Mouse (Mus musculus): ENCODE results near the gene Cpn2. TPM values are rescaled to one million over a fixed set of nuclear protein-coding genes. Genes with fewer than 3 reads are reported as not detected.

Gene Cpn2
- polyA plus RNA-seq, 1 experiment from 2014 or later: not detected

DNA sequence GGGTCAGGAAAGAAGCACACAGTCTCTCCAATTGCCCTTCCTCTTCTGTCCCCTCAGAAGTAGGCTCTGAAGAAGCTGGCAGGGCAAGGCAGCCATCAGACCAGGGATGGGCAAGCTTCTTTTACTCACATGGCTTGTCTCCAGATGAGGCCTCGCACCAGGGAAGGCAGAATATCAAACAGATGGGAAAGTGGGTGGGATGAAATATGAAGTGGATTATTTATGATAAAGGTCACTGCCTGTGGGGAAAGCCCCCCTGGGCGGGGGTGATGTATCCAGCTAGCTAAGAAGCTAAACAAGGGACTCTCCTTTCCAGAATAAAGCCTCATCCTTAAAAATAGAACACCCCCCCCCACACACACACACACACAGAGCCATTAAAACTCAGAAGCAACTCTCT is 31.7 kb downstream of the Cpn2 start:
- Histone ChIP-seq H3K4me2 (peak overlapping the region; percentile 87), H3K9ac (peak overlapping the region; percentile 33; the same call in 1 of the 2 replicates), H3K27ac (no peak overlapping the region), H3K27me3 (peaks cover 54% of the 10 kb centered on the region), H3K4me3 (peak overlapping the region; percentile 51; the same call in 1 of the 2 replicates), H3K9me3 (replicated peaks) (no peaks in the 10 kb centered on the region), H3K4me1 (replicated peaks) (peaks cover 13% of the 10 kb centered on the region), H3K36me3 (no peaks in the 10 kb centered on the region)
- 40% methylated on average over 2 of the region's 2 CpGs for WGBS
- ATAC-seq (replicated peaks; ENCODE audit: insufficient number of reproducible peaks, insufficient read depth, low FRiP score, low read depth): 0 out of 2 replicates have a peak, but pooled peaks have one; percentile 1

DNA sequence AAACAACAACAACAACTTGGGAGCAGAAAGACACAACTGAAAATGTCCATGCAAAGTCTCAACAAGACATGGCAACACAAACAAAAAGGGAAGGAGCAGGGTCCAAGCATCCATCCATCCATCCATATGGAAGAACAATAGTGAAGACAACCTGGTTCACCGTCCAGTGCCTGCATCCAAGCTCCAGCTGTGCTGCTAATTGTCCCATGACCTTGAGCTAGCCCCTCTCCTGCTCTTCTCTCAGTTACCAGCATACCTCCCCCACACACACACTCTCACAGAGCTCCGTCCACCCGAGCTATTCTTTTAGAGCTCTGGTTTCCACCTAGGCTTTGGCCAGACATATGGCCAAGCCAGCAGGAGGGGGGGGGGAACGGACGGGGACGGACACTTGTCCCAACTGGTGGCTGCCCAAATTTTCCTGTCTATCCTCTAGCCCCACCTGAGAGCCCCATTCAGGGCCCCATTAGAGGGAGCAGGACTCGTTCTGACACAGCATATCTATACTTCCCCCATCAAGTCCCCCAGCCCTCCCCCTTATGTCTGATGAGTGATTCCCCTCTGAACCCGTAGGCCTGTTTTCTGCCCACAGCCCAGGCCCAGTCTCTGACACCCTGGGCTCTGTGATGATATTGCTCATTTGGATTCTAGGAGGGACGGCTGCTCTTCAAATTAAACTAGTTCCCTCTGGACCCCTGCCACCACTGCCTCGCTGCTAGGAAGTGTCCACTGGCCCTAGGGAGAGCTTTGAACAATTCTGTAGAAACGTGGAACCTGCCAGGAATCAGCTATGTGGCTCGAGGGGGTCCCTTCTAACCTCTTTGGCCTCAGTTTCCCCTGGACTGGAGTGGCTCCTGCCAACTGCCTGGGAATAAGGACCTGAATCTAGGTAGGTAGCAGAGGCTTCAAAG is 32.4 kb downstream of the Cpn2 start:
- Histone ChIP-seq H3K4me2 (no peak overlapping the region; the same call in 1 of the 2 replicates), H3K36me3 (no peaks in the 10 kb centered on the region), H3K4me3 (no peak overlapping the region), H3K9ac (no peak overlapping the region), H3K27ac (no peak overlapping the region), H3K27me3 (peaks cover 51% of the 10 kb centered on the region), H3K4me1 (replicated peaks) (peaks cover 13% of the 10 kb centered on the region), H3K9me3 (replicated peaks) (no peaks in the 10 kb centered on the region)
- WGBS: 54% methylated on average over 12 of the region's 12 CpGs
- ATAC-seq (replicated peaks; ENCODE audit: insufficient number of reproducible peaks, insufficient read depth, low FRiP score, low read depth): no peak

DNA sequence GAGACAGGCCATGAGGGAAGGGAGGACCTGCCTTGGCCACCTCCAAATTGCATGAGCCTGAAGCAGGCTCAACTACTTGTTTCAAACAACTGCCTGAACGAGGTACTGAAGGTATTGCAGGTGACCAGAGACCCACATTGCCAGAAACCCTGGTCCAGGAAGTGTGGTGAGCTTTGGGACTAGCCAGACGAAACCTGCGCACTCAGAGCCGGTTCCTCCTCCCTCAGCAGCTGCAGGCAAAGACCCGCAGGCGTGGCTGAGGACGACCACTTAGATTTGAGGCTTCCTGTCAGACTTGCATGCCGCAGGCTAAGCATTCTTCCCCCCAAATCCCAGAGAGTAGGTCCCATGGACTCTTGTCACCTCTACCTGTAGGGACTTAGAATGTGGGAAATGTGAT is 33.2 kb downstream of the Cpn2 start:
- ATAC-seq (replicated peaks; ENCODE audit: insufficient number of reproducible peaks, insufficient read depth, low FRiP score, low read depth): no peak
- H3K27me3 ChIP-seq: peaks cover 51% of the 10 kb centered on the region
- H3K27ac ChIP-seq: no peak overlapping the region
- no peak overlapping the region for H3K4me3 ChIP-seq
- no peak overlapping the region for H3K4me2 ChIP-seq
- WGBS: 52% methylated on average over 8 of the region's 8 CpGs
- H3K9me3 ChIP-seq (replicated peaks): no peaks in the 10 kb centered on the region
- no peak overlapping the region for H3K9ac ChIP-seq
- peaks cover 13% of the 10 kb centered on the region for H3K4me1 ChIP-seq (replicated peaks)
- no peaks in the 10 kb centered on the region for H3K36me3 ChIP-seq

DNA sequence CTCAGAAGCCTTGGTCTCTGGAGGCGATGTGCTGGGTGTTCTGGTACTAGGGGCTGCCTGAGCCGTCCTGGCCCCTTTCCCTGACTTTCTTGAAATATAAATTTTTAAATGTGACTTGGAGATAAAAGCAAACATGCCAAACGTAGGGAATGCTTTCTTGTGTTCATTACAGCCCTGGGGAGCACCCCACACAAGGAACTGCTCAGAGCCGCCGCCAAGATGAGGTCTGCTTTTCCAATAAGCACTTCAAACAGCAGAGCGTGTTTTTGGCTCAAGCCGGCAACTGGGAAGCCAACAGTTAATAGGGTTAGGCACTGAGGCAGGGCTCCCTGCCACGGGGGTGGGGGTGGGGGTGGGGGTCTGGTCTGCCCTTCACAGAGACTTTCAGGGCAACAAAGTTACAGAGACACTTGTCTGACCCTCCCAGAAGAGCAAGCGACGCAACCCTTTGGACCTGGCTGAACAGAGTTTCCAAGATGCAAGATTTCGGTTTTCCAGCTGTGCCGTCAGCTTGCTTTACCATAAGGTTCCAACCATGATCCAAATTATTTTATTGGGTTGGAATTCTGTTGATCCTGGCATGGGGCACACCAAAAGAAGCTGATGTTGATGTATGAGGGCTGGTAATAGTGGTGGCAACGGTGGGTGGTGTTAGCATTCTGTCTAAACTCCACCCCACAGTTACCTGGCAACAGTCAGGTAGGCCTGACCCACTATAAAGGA is 35.3 kb downstream of the Cpn2 start:
- Histone ChIP-seq H3K9me3 (replicated peaks) (no peaks in the 10 kb centered on the region), H3K36me3 (no peaks in the 10 kb centered on the region), H3K4me2 (no peak overlapping the region), H3K4me1 (replicated peaks) (peaks cover 13% of the 10 kb centered on the region), H3K27ac (peak overlapping the region; percentile 29; the same call in 1 of the 2 replicates), H3K4me3 (no peak overlapping the region), H3K9ac (no peak overlapping the region), H3K27me3 (peaks cover 40% of the 10 kb centered on the region)
- WGBS: 39% methylated on average over 13 of the region's 13 CpGs
- ATAC-seq (replicated peaks; ENCODE audit: insufficient number of reproducible peaks, insufficient read depth, low FRiP score, low read depth): no peak

DNA sequence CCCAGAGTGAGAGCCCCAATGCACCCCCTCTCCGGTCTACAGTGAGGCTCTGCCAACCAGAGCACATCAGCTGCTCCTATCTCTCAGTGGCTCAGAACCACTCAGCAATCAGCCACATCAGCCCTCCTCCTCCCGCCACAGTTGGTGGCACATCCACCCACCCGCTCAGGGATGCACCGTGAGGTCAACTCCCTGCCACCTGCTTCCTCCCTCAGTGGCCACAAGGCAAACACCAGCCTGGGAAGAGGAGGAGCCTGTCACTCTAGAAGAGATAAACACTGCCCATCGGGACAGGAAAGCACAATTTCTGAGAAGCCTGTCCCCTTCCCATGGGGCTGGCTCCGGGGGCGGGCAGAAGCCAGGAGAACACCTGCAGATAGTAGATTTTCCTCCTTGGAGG is 39.9 kb downstream of the Cpn2 start:
- H3K4me1 ChIP-seq (replicated peaks): no peaks in the 10 kb centered on the region
- no peak; the same call in 1 of the 2 replicates for ATAC-seq (replicated peaks; ENCODE audit: insufficient number of reproducible peaks, insufficient read depth, low FRiP score, low read depth)

DNA sequence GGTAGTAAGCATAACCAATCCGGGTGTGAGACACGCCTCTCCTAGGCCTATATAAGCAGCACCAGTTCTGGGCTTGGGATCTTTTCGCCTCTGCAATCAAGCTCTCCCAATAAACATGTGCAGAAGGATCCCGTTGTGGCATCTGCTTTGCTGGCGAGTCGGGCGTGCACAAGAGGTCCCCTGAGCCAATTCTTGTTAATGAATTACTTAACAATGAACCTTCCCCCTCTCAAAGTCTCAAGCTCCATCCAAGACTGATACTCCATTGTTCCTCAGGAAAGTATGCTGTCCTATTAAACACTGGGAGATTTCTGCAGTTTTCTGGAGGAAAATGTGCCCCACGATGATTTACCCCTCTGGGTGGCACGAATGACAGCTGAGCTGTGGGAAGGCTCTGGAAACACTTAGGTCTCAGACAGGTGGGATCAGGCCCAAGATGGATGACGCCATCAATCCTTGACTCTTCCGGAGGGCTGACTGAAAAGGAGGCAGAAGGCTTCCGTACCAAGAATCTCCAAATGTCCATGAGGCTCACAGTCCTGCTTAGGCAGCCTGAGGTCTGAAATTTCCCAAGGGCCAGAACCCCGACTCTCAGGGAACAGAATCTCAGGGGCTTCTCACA is 46.0 kb downstream of the Cpn2 start:
- no peak for ATAC-seq (replicated peaks; ENCODE audit: insufficient number of reproducible peaks, insufficient read depth, low FRiP score, low read depth)
- peaks cover 16% of the 10 kb centered on the region; the same call in 1 of the 2 replicates for H3K27me3 ChIP-seq
- no peak overlapping the region for H3K27ac ChIP-seq
- H3K4me1 ChIP-seq (replicated peaks): no peaks in the 10 kb centered on the region
- no peaks in the 10 kb centered on the region for H3K36me3 ChIP-seq
- H3K4me2 ChIP-seq: no peak overlapping the region
- 81% methylated on average over 13 of the region's 13 CpGs for WGBS
- H3K4me3 ChIP-seq: no peak overlapping the region
- no peak overlapping the region for H3K9ac ChIP-seq
- no peaks in the 10 kb centered on the region for H3K9me3 ChIP-seq (replicated peaks)

More for the DNA sequence above, 39.9 kb downstream of the Cpn2 start:
- H3K4me3 ChIP-seq: no peak overlapping the region
- no peak overlapping the region for H3K27ac ChIP-seq
- WGBS: 35% methylated on average over 7 of the region's 7 CpGs
- no peaks in the 10 kb centered on the region for H3K9me3 ChIP-seq (replicated peaks)
- H3K9ac ChIP-seq: no peak overlapping the region
- H3K36me3 ChIP-seq: no peaks in the 10 kb centered on the region
- no peak overlapping the region for H3K4me2 ChIP-seq
- peaks cover 20% of the 10 kb centered on the region for H3K27me3 ChIP-seq

DNA sequence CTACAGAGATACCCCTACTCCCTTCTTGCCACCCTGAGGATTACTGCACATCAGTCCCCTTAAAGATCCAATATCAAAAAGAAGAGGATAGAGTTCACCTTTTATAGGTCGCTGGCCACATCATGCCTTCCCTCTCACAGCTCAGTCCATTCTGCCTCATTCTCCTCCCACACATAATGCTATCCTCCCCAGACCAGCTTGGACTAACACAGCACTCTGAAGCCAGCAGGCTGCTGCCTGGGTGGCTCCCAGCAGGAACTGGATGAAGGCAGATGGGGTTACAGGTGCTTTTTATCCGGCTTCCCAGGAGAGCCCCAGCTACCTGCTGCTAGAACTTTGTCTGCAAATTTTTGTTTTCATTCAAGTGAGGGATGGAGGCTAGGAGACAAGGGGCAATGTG is 51.5 kb downstream of the Cpn2 start:
- H3K27ac ChIP-seq: no peak overlapping the region
- no peak overlapping the region for H3K4me2 ChIP-seq
- H3K36me3 ChIP-seq: no peaks in the 10 kb centered on the region
- H3K9ac ChIP-seq: no peak overlapping the region
- peaks cover 21% of the 10 kb centered on the region for H3K27me3 ChIP-seq
- H3K4me1 ChIP-seq (replicated peaks): no peaks in the 10 kb centered on the region
- WGBS: 20% methylated on average over 2 of the region's 2 CpGs
- no peaks in the 10 kb centered on the region for H3K9me3 ChIP-seq (replicated peaks)
- H3K4me3 ChIP-seq: no peak overlapping the region
- ATAC-seq (replicated peaks; ENCODE audit: insufficient number of reproducible peaks, insufficient read depth, low FRiP score, low read depth): no peak

DNA sequence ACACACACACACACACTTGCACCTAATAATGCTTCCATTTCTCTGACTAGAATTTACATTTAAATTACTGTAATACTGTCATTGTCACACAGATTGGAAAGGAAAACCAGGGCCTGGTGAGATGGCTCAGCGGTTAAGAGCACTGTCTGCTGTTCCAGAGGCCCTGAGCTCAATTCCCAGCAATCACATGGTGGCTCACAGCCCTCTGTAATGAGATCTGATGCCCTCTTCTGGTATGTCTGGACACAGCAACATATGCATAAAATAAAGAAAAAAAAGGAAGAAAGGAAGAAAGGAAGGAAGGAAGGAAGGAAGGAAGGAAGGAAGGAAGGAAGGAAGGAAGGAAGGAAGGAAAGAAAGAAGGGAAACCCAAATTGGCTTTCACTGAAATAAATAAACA is 53.7 kb downstream of the Cpn2 start:
- no peak overlapping the region for H3K9ac ChIP-seq
- no peak overlapping the region for H3K4me2 ChIP-seq
- no peaks in the 10 kb centered on the region for H3K36me3 ChIP-seq
- WGBS: 83% methylated on average over 1 of the region's 1 CpGs
- H3K9me3 ChIP-seq (replicated peaks): 0 out of 2 replicates have a peak, but pooled peaks cover 3% of the 10 kb centered on the region
- H3K4me1 ChIP-seq (replicated peaks): no peaks in the 10 kb centered on the region
- no peak overlapping the region for H3K27ac ChIP-seq
- H3K27me3 ChIP-seq: peaks cover 21% of the 10 kb centered on the region
- no peak for ATAC-seq (replicated peaks; ENCODE audit: insufficient number of reproducible peaks, insufficient read depth, low FRiP score, low read depth)
- H3K4me3 ChIP-seq: no peak overlapping the region

DNA sequence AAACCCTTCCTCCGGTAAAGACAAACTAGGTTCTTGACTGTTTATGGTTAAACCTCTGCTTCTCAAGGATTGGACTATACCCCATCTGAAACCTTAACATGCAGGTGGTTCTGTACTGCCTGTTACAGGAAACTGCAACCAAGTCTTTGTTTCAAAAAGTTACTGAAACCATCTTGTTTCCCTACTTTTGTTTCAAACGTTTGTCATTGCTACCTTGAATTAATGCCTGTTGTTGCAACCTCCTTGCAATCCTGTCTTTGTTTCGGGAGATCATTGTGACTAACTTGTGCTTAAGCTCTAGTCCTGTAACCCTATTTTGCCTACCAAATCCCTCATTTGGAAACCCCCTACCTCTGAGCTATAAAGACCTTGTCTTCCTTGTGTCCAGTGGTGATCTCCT is 55.3 kb downstream of the Cpn2 start:
- H3K27me3 ChIP-seq: peaks cover 9% of the 10 kb centered on the region
- no peak overlapping the region for H3K4me2 ChIP-seq
- no peak overlapping the region for H3K4me3 ChIP-seq
- no peaks in the 10 kb centered on the region for H3K36me3 ChIP-seq
- H3K4me1 ChIP-seq (replicated peaks): no peaks in the 10 kb centered on the region
- H3K27ac ChIP-seq: no peak overlapping the region
- no peak overlapping the region for H3K9ac ChIP-seq
- 76% methylated on average over 3 of the region's 3 CpGs for WGBS
- no peak for ATAC-seq (replicated peaks; ENCODE audit: insufficient number of reproducible peaks, insufficient read depth, low FRiP score, low read depth)
- 0 out of 2 replicates have a peak, but pooled peaks cover 3% of the 10 kb centered on the region for H3K9me3 ChIP-seq (replicated peaks)

DNA sequence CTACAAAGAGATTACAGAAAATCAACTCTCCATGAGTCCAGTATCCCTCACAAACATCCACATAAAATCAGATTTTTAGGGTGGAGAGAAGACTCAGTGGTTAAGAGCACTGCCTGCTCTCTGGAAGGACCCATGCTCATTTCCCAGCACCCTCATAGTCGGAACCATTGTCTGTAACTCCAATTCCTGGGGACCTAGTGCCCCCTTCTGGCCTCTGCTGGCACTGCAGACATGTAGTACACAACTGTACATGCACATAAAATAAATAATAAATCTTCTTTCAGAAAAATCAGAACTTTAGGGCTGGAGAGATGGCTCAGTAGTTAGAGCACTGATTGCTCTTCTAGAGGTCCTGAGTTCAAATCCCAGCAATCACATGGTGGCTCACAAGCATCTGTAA is 58.0 kb downstream of the Cpn2 start:
- no peak overlapping the region for H3K4me3 ChIP-seq
- peaks cover 4% of the 10 kb centered on the region; the same call in 1 of the 2 replicates for H3K27me3 ChIP-seq
- no peak for ATAC-seq (replicated peaks; ENCODE audit: insufficient number of reproducible peaks, insufficient read depth, low FRiP score, low read depth)
- no peak overlapping the region for H3K9ac ChIP-seq
- H3K27ac ChIP-seq: no peak overlapping the region
- no peaks in the 10 kb centered on the region for H3K4me1 ChIP-seq (replicated peaks)
- no peak overlapping the region for H3K4me2 ChIP-seq
- H3K9me3 ChIP-seq (replicated peaks): 0 out of 2 replicates have a peak, but pooled peaks cover 3% of the 10 kb centered on the region
- no peaks in the 10 kb centered on the region for H3K36me3 ChIP-seq
- 95% methylated on average over 1 of the region's 1 CpGs for WGBS

DNA sequence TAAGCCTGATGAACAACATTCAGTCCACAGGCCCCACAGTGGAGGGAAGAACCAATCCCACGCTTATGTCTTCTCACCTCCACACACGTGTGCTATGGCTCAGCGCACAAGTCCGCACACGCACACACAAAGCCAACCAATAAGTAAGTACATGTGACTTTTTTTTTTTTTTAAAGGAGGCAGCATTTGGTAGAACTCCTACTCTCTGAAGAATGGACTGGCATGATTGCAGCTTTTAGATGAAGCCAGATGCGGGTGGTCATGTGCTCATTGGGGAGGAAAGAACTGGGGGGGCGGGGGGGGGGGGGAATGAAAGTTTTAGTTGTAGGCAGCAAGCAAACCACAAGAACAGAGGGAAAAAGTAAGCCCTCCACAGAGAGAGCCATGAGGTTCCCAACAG is 59.3 kb downstream of the Cpn2 start:
- Histone ChIP-seq H3K27ac (no peak overlapping the region), H3K27me3 (peaks cover 3% of the 10 kb centered on the region; the same call in 1 of the 2 replicates), H3K9ac (no peak overlapping the region), H3K4me2 (no peak overlapping the region), H3K4me1 (replicated peaks) (no peaks in the 10 kb centered on the region), H3K36me3 (no peaks in the 10 kb centered on the region), H3K9me3 (replicated peaks) (0 out of 2 replicates have a peak, but pooled peaks cover 3% of the 10 kb centered on the region), H3K4me3 (no peak overlapping the region)
- WGBS: 94% methylated on average over 6 of the region's 7 CpGs
- no peak for ATAC-seq (replicated peaks; ENCODE audit: insufficient number of reproducible peaks, insufficient read depth, low FRiP score, low read depth)
